Mouse (Mus musculus) neural tube, embryonic 11.5 days (tissue): ENCODE results near the gene Ptcd2. TPM values are rescaled to one million over a fixed set of nuclear protein-coding genes. Genes with fewer than 3 reads are reported as not detected.

Experiments
- ATAC-seq: fragments of 200-750 bp; cut with Nextera tagmentation; 2 replicates; pipeline ENCODE4 v1.8.0; 2017; ENCODE audit warnings: moderate number of reproducible peaks, mild to moderate bottlenecking, moderate TSS enrichment, moderate library complexity; ENCODE audit not compliant: insufficient read depth, low FRiP score, low TSS enrichment
- DNase-seq: peaks from one replicate; pipeline ENCODE4 v3.0.0-alpha.2; 2015; ENCODE audit warnings: low spot score
- H3K27ac ChIP-seq: fragments of 300-500 bp; sonication (generic); 2 replicates; pipeline ENCODE4 v1.5.1; 2014; ENCODE audit warnings: low read depth, mild to moderate bottlenecking, low read length
- H3K27me3 ChIP-seq: fragments of 300-500 bp; sonication (generic); 2 replicates; pipeline ENCODE4 v1.6.1; 2014; ENCODE audit warnings: mild to moderate bottlenecking, low read length, mixed read lengths; ENCODE audit not compliant: control insufficient read depth, insufficient read depth
- H3K36me3 ChIP-seq: fragments of 300-500 bp; sonication (generic); 2 replicates; pipeline ENCODE4 v1.6.1; 2014; ENCODE audit warnings: mild to moderate bottlenecking, low read length, moderate library complexity, mixed read lengths; ENCODE audit not compliant: control insufficient read depth, insufficient read depth
- H3K4me1 ChIP-seq: fragments of 300-500 bp; sonication (generic); 2 replicates; pipeline ENCODE4 v1.6.1; 2014; ENCODE audit warnings: low read length, mixed read lengths; ENCODE audit not compliant: control insufficient read depth, insufficient read depth
- H3K4me2 ChIP-seq: fragments of 300-500 bp; sonication (generic); 2 replicates; pipeline ENCODE4 v1.6.1; 2014; ENCODE audit warnings: low read depth, mild to moderate bottlenecking, moderate library complexity
- H3K4me3 ChIP-seq: fragments of 300-500 bp; sonication (generic); 2 replicates; pipeline ENCODE4 v1.5.1; 2014; ENCODE audit warnings: low read depth, low read length
- H3K9ac ChIP-seq: fragments of 300-500 bp; sonication (generic); 2 replicates; pipeline ENCODE4 v1.6.1; 2014; ENCODE audit warnings: mild to moderate bottlenecking, low read length
- H3K9me3 ChIP-seq: fragments of 300-500 bp; sonication (generic); 2 replicates; pipeline ENCODE4 v1.6.1; 2016; ENCODE audit warnings: low read length; ENCODE audit not compliant: control insufficient read depth
- WGBS: fragments of 180-500 bp; shearing (Covaris S2); extraction: QIAGEN DNeasy Blood & Tissue Kit; methylation state at CpG from one replicate; pipeline ENCODE4 v1.1.7; 2014; 5-methylcytosine and 5-hydroxymethylcytosine counted together
- polyA plus RNA-seq: library from polyadenylated mRNA; unstranded; fragments of >200 nt; fragmentation: Nextera tagmentation; extraction: Ambion mirVana; gene quantifications from 2 replicates; pipeline ENCODE4 v1.2.1, GENCODE M21; 2014

Ptcd2 gene
- 53.7 and 54.7 TPM in 2 replicates for polyA plus RNA-seq

DNA sequence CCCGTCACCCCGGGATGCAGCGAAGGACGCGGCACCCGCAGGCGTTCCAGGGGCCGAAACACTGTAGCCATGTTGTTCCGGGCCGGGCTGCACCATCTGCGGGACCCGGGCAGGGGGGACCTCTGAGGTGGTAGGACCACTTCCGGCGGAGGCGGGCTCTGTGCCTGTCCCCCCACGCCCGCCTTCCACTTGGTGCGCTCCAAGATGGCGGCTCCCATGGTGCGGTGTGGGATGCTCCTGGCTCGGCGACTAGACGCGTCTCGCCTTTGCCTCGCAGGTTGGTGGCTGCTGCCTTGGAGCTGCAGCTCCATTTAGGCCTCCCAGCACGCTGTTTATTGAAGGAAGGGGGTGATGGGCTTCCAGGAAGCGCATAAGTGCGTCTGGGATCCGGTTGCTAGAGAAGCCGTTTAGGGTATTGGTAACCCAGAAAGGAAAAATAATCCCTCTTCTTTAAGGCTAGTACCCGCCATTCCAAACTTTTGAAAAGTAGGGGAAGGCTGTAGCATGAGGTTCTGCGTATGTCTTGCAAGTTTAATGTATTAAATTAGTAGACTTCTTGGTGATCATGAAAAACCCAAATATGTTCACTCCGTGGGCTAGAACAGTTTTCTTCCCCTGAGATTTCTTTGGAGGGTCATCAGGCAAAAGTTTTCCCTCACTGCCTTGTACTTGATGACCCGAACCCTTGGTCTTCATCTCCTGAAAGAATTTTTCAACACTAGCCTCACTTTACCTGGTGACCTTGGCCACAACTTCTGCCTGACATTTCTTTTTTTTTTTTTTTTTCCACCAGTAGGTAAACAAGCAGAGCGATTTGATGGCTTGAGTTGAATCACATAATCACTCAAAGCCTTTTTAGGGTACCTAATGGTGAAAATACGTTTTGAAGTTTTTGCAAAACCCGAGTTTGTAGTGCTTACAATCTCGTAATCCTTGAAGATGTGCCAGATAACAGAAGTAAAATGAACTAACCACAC is at the start of gene Ptcd2, which contains the start of gene Mrps27:
TSS of gene Ptcd2 (minus strand) at position 107 of the 977 bp plus-strand sequence.
TSS of gene Mrps27 (plus strand) at position 188 of the 977 bp plus-strand sequence.
- H3K4me1 ChIP-seq = peaks cover 5% of the 10 kb centered on the region; the same call in 1 of the 2 replicates
- peak within 1 kb of the TSS; percentile 46 for H3K4me2 ChIP-seq
- WGBS = 4% methylated on average over 32 of the region's 39 CpGs
- H3K27ac ChIP-seq = peak within 1 kb of the TSS; percentile 62
- H3K9ac ChIP-seq = peak within 1 kb of the TSS; percentile 79
- peak; percentile 98 for ATAC-seq
- no peaks in the 10 kb centered on the region for H3K27me3 ChIP-seq
- H3K36me3 ChIP-seq = peaks cover 5% of the 10 kb centered on the region
- H3K9me3 ChIP-seq = no peaks in the 10 kb centered on the region
- peak; percentile 98 for DNase-seq
- peak within 1 kb of the TSS; percentile 59 for H3K4me3 ChIP-seq

DNA sequence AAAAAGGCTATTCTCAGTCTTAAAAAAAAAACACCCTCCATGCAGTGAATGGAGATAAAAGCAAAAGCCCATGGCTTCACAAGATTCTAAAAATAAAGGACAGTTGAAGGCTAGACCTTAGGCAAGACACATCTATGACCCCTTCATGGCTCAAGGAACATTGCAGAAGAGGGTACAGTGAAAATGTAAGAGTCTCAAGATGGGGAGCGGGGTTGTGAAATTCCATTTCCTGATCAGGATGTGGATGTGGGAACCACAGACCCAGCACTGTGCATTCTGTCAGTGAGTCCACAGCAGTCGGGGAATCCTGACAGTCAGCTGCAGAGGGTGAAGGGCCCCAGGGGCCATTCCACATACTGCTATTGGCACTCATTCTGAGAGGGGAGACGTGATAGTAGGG is 48.6 kb upstream of the Ptcd2 start:
- no peaks in the 10 kb centered on the region for H3K36me3 ChIP-seq
- no peak overlapping the region for H3K4me2 ChIP-seq
- 86% methylated on average over 3 of the region's 3 CpGs for WGBS
- no peaks in the 10 kb centered on the region for H3K27me3 ChIP-seq
- no peak overlapping the region for H3K9ac ChIP-seq
- H3K27ac ChIP-seq = no peak overlapping the region
- ATAC-seq = no peak
- no peak overlapping the region for H3K4me3 ChIP-seq
- H3K4me1 ChIP-seq = peaks cover 8% of the 10 kb centered on the region; the same call in 1 of the 2 replicates
- DNase-seq = no peak
- H3K9me3 ChIP-seq = no peaks in the 10 kb centered on the region

- Histone ChIP-seq H3K9ac (no peak overlapping the region), H3K27me3 (no peaks in the 10 kb centered on the region), H3K9me3 (no peaks in the 10 kb centered on the region), H3K27ac (no peak overlapping the region), H3K36me3 (no peaks in the 10 kb centered on the region), H3K4me3 (no peak overlapping the region), H3K4me2 (no peak overlapping the region), H3K4me1 (peaks cover 3% of the 10 kb centered on the region; the same call in 1 of the 2 replicates)
- DNase-seq (no peak), ATAC-seq (no peak)
- WGBS = 92% methylated on average over 3 of the region's 3 CpGs
These were observed 46.9 kb upstream of the Ptcd2 start for GRCm38 (mm10) chr13:99391417-99391816.

GRCm38 (mm10) chr13:99387901-99388811 is 43.7 kb upstream of the Ptcd2 start:
- Histone ChIP-seq H3K4me2 (no peak overlapping the region), H3K9ac (no peak overlapping the region), H3K27ac (no peak overlapping the region), H3K36me3 (no peaks in the 10 kb centered on the region; the same call in 1 of the 2 replicates), H3K27me3 (no peaks in the 10 kb centered on the region), H3K4me1 (no peaks in the 10 kb centered on the region), H3K4me3 (no peak overlapping the region), H3K9me3 (no peaks in the 10 kb centered on the region)
- DNase-seq = no peak
- ATAC-seq = no peak
- 79% methylated on average over 7 of the region's 7 CpGs for WGBS

DNA sequence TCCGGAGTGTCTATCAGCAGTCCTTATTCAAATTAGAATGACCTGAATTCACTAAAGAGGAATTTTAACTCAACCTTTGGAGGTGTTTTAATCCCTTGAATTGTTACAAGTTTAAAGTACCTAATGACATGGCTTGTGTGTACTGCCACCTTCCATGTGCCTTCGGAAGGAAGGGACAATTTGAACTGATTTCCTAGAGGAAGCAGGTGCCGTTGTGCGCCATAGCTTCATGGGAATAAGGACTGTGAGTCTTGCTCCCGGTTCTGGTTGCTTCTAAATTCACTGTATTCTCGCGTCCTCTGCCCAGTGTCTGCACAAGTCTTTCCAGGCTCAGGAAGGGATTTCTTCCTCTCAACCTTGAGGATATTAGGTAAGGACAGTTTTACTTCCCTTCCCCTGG is 41.8 kb upstream of the Ptcd2 start:
- no peak for DNase-seq
- no peak overlapping the region for H3K27ac ChIP-seq
- WGBS = 90% methylated on average over 7 of the region's 7 CpGs
- no peaks in the 10 kb centered on the region for H3K27me3 ChIP-seq
- H3K9ac ChIP-seq = no peak overlapping the region
- H3K4me2 ChIP-seq = no peak overlapping the region
- H3K4me1 ChIP-seq = no peaks in the 10 kb centered on the region
- ATAC-seq = no peak
- H3K9me3 ChIP-seq = no peaks in the 10 kb centered on the region
- H3K36me3 ChIP-seq = no peaks in the 10 kb centered on the region; the same call in 1 of the 2 replicates
- H3K4me3 ChIP-seq = no peak overlapping the region

- WGBS = 94% methylated on average over 6 of the region's 6 CpGs
- no peaks in the 10 kb centered on the region for H3K27me3 ChIP-seq
- H3K9ac ChIP-seq = no peak overlapping the region
- H3K27ac ChIP-seq = no peak overlapping the region
- H3K9me3 ChIP-seq = no peaks in the 10 kb centered on the region
- no peak overlapping the region for H3K4me3 ChIP-seq
- DNase-seq (no peak), ATAC-seq (no peak)
- no peaks in the 10 kb centered on the region for H3K4me1 ChIP-seq
- H3K36me3 ChIP-seq = no peaks in the 10 kb centered on the region; the same call in 1 of the 2 replicates
- H3K4me2 ChIP-seq = no peak overlapping the region
These were observed 41.4 kb upstream of the Ptcd2 start for GRCm38 (mm10) chr13:99385911-99386310.

- WGBS = 72% methylated on average over 7 of the region's 7 CpGs
- Histone ChIP-seq H3K36me3 (no peaks in the 10 kb centered on the region; the same call in 1 of the 2 replicates), H3K4me1 (no peaks in the 10 kb centered on the region), H3K4me2 (no peak overlapping the region), H3K9ac (no peak overlapping the region), H3K27me3 (no peaks in the 10 kb centered on the region), H3K9me3 (no peaks in the 10 kb centered on the region), H3K4me3 (no peak overlapping the region), H3K27ac (no peak overlapping the region)
- no peak for DNase-seq
- no peak for ATAC-seq
These were observed 40.2 kb upstream of the Ptcd2 start for GRCm38 (mm10) chr13:99384555-99385203.

- Histone ChIP-seq H3K36me3 (no peaks in the 10 kb centered on the region; the same call in 1 of the 2 replicates), H3K4me3 (no peak overlapping the region), H3K9me3 (no peaks in the 10 kb centered on the region), H3K27me3 (no peaks in the 10 kb centered on the region), H3K27ac (no peak overlapping the region), H3K4me1 (no peaks in the 10 kb centered on the region), H3K9ac (no peak overlapping the region), H3K4me2 (no peak overlapping the region)
- ATAC-seq = no peak
- 73% methylated on average over 6 of the region's 6 CpGs for WGBS
- DNase-seq = no peak
These were observed 37.9 kb upstream of the Ptcd2 start for GRCm38 (mm10) chr13:99382373-99382772.
